Mouse (Mus musculus): Measurements from ENCODE around the gene Hexb.

DNA sequence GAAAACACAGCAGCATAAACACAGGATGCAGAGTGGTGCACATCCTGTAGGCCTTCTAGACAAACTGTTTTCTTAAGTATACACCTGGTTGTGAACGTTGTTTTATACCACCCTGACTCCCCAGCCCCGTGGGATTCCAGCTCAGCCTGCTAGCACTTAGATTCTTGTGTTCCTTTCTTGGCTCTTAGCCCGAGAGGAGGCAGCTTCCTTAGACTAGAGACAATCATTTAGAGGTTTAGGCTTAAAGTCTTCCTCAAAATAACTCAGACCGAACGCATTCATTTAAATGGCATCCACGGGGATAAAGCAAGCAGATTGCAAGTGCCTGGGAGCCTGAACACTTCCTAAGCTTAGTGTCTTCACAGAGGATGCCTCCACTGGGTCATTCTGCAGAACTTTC, 44.6 kb upstream of the Hexb start:
- TF ChIP-seq POLR2A (IDR thresholded peaks at IDR 0.05; ENCODE audit: insufficient read depth, low read length) = no peak
- no peak for TF ChIP-seq CTCF (IDR thresholded peaks at IDR 0.05; ENCODE audit: low read depth, low read length)
- TF ChIP-seq EP300 (IDR thresholded peaks at IDR 0.05; ENCODE audit: insufficient read depth, low read depth, low read length) = no peak

Data from ES-Bruce4 (cell line).